Mouse (Mus musculus) heart, adult 9 months (tissue): ENCODE results near the gene Churc1.

ENCODE experiments used
- DNase-seq, 2 experiments: peaks; one replicate each; pipeline ENCODE4 v3.0.0; 2022; ENCODE audit warnings: low spot score in 2 of 2

The Churc1 gene

GRCm38 (mm10) chr12:76795350-76795749 is 30.0 kb downstream of the Churc1 start, which contains the start of gene Gpx2:
Gene Gpx2 (minus strand): TSS chr12:76795554.
- DNase-seq, result no peak

DNA sequence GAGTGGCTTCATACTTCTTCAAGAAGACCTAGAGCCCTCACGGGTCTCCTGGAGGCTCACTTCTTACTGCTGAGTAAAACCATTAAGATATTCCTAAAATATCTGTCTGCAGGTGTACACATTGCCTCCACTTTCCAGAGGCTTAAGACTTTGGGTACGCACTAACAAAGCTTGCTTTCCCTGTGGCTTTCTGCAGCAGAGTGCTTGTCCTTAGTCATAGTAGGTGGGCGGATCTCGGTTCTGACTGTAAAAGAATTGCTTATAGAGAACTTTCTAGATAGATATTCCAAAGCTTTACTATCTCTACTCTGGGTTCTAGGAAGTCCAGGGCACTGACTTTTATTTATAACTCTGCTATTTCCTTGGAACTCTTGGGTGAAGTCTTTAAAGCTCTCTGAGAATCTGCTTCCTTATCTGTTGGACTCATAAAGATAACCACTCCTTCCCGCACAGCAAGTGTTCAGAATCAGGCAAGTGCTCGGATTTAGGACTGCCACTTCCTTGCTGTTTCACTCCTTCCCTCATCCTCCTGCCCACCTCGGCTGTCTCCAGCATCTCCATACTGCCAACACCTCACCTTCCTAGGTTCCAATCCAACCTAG is 31.7 kb downstream of the Churc1 start:
- no peak for DNase-seq

DNA sequence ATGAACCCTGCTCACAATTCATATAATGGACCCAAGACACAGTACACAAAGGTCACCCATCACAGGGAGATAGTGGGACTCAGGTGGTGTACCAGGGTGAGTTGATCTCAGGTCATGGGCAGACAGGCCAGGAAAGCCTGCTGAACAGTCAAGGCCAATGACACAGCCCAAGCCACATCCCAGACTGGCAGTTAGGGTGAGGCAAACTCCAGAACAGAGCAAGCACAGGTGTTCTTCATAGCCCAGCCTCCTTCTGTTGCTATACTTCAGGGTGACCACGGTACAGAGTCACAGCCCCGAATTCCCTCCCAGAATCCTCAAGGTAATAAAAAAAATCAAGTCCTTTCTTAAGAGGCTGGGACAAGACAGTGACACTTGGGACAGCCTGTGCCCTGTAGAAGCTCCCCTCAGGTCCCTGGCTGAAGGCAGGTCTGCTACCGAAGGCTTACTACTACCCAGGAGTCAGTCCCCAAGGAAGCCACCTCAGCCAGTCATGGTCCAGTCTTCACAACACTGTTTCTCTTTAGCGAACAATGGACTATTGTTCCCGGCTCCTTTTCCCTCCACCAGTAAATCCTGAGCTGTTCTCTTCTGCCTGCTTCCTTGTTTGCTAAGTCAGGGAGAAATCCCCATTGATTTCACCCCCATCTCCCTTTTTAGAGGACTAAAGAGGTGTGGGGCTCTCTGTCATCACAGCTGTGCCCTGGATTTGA is 32.8 kb downstream of the Churc1 start:
- no peak for DNase-seq

GRCm38 (mm10) chr12:76803028-76803427 is 37.7 kb downstream of the Churc1 start:
- no peak for DNase-seq

GRCm38 (mm10) chr12:76803700-76804252 is 38.4 kb downstream of the Churc1 start:
- peak in 1 of 2 experiments; percentile 11 for DNase-seq

DNA sequence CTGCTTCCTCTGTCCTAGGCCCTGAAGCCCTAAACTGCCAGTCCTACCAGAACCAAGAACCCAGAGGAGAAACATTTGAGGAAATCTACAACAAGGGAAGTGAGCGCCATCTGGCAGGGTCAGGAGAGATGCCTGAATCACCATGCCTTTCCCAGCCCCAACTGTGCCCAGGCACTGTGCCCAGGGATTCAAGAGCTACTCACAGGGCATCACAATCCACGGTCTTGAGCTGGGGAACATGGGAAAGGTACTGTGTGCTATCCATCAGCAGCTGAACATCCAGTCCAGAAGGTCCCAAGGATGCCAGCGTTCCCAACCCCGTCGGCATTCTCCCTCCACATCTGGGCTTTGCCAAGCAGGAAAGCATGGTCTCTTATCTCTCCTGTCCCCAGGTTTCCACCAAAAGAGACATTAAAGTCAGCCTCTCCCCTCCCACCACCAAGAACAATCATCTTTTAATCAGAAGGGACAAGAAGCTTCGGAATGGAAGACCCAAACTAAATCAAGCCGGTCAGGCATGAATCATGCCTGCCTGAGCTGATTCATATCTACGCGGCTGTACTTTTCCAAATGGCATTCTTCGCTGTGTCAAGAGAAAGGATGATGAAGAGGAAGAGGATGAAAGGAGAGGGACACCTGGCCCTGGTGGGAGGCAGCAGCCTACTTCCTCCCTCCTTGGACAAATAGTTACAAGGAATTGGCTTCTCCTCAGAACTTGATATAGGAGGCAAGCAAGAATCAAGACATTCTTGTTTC is 39.9 kb downstream of the Churc1 start:
- DNase-seq, result no peak

DNA sequence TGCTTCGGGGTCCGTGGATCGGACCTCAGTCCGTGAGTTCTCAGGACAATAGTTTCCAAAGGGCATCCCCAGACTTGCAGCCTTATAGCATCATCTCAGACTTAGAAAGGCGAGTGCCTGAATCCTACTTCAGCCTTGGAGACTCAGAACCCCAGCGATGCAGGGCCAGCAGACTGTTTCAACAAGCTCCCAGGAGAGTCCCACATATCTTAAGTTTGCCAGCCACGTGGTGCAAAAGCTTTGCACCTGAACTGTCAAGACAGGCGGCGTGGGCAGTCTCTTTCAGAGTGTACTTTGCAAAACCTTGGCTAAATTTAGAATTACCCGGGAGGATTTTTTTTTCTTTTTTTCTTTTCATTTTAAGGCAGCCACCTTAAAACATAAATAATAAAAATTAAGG is 42.5 kb downstream of the Churc1 start:
- DNase-seq, result no peak

DNA sequence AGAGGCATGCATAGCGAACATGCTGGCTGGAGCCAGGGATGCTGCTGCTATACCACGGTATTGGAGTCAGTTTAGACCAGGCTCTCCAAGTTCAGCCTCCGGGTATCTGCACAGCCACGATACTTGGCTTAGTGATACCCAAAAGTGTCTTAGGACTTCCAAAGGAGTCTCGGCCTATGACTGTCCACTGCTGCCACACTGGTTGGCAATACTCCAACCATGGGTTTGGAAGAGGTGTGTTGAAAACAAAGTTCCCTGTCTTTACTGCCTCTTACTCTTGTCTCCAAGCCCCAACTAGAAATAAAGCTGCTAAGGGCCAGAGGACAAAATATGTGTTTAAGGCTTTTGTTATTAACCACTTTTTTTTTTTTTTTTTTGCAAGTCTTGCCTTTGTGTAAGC is 45.2 kb downstream of the Churc1 start:
- DNase-seq, result no peak

DNA sequence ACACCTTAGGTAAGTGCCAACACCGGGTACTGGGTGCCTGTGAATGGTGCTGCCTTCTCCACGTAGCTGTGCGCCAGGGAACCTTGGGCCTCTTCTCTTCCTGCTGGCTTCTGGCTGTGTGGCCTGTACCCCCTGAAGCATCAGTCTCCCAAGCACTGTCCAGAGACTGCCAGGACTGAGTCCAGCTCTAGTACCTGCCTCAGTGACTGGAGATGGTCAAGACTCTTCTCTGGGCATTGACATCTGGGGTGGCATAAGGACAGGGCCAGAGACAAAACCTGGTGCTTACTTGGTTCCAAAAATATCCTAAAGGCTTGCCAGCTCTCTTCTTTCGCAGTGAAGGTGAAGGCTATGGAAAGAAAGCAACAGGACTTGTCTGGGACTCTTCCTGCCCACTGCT is 45.7 kb downstream of the Churc1 start:
- DNase-seq, result peak in 1 of 2 experiments; percentile 21

- DNase-seq, result no peak
Observed at GRCm38 (mm10) chr12:76813543-76813942, 48.2 kb downstream of the Churc1 start.

DNA sequence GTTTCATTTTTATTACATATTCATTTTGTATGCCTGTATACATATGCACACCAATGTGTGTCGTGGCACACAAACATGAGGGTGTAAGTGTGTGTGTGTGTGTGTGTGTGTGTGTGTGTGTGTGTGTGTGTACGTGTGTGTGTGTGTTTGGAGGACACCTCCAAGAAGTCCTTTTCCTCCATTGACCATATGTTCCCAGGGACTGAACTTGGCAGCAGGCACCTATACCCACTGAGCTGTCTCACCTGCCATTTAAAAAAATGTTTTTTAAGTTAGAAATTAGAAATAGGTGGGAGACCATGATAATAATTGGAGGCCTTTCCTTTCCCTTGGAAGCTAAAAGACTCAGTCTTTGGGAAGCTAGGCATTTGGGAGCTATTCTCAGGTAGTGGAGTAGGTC is 48.8 kb downstream of the Churc1 start:
- no peak for DNase-seq

DNA sequence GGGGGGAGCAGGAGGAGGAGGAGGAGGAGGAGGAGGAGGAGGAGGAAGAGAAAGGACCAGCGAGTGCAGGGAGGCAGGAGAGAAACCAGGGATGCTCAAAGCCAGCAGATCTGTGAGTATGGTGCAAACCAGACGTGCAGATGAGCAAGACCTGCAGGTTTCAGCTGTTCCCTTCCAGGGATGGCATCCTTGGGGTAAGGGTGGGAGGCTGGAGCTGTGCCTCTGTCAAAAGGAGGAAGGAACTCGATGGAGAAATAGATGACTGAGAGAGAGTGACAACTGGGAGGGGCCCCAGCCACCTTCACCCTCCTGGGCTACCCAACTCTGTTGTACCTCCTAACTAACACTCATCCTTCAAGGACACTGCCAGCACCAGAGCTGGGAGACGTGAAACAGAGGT is 51.4 kb downstream of the Churc1 start:
- no peak for DNase-seq

- no peak for DNase-seq
Observed at GRCm38 (mm10) chr12:76817176-76817575, 51.8 kb downstream of the Churc1 start.

DNA sequence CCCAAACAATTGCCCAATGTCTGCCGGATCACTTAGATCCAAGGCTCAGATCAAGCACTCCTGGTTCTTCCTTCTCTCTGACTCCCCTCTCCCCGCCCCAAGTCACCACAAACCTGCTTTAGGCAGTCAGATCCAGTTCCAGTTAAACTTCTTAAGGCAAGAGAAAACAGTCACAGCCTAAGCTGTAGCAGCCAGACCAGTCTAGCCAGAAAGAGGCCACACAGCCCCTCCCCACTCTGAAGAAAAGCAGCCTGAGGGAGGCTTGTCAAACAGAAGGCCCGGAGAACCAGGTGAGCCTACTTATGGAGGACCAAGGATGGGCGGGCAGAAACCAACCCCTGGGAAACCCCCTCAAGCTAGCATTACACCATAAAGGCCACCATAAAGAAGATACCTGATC is 52.8 kb downstream of the Churc1 start:
- DNase-seq, result no peak

- DNase-seq, result no peak
Observed at GRCm38 (mm10) chr12:76818908-76819307, 53.6 kb downstream of the Churc1 start.

DNA sequence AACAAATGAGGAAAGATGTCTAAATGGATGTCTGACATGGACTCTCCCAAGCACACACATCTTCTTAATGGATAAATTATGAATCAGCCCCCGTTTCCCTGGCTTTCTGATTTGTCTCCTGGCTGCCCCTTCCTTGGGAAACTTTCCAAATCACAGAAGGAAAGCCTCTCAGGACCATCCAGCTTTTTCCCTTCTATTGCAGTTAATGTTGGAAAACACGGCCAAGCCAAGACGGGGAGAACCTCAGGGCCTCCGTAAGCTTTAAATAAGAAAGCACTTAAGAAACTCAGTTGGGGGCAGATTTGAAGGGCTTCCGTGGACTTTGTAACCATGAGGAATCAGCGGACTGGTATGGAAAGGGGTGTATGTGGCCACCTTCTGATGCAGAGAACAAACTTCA is 54.5 kb downstream of the Churc1 start:
- peak in 1 of 2 experiments; percentile 21 for DNase-seq

GRCm38 (mm10) chr12:76820615-76821014 is 55.3 kb downstream of the Churc1 start:
- no peak for DNase-seq

GRCm38 (mm10) chr12:76822002-76822650 is 56.8 kb downstream of the Churc1 start:
- DNase-seq, result no peak

- no peak for DNase-seq
Observed at GRCm38 (mm10) chr12:76822651-76823041, 57.3 kb downstream of the Churc1 start, which contains the start of gene Rab15. Gene Rab15 (minus strand): TSS chr12:76822908.

GRCm38 (mm10) chr12:76825283-76825682 is 59.9 kb downstream of the Churc1 start:
- DNase-seq, result no peak

- no peak for DNase-seq
Observed at GRCm38 (mm10) chr12:76832704-76833103, 67.4 kb downstream of the Churc1 start.
